Mouse (Mus musculus): ENCODE results near the gene Olfr1364. TPM values are rescaled to one million over a fixed set of nuclear protein-coding genes. Genes with fewer than 3 reads are reported as not detected.

Gene Olfr1364
- polyA plus RNA-seq (2012; rRNA removed): not detected in 2 replicates

GRCm38 (mm10) chr13:21581659-21582058 lies at the start of gene Olfr1364:
TSS of gene Olfr1364 (minus strand) at chr13:21581759.
- Histone ChIP-seq H3K36me3 (ENCODE audit: control insufficient read depth, insufficient read depth, low read length) (no peaks in the 10 kb centered on the region), H3K27me3 (ENCODE audit: control insufficient read depth, insufficient read depth, low read length) (no peaks in the 10 kb centered on the region), H3K27ac (ENCODE audit: control insufficient read depth, insufficient read depth, low read depth, low read length) (no peak within 1 kb of the TSS), H3K4me3 (ENCODE audit: control insufficient read depth, low read depth, low read length) (no peak within 1 kb of the TSS), H3K4me1 (ENCODE audit: control insufficient read depth, insufficient read depth, low read length) (no peaks in the 10 kb centered on the region)
- TF ChIP-seq POLR2A (IDR thresholded peaks at IDR 0.05; ENCODE audit: control insufficient read depth, low read depth, low read length): no peak
- no peak for TF ChIP-seq CTCF (IDR thresholded peaks at IDR 0.05; ENCODE audit: control insufficient read depth, insufficient read depth, insufficient replicate concordance, low read depth, low read length)

GRCm38 (mm10) chr13:21613922-21614321 lies 32.4 kb upstream of the Olfr1364 start, which contains the start of gene Olfr1362:
TSS of gene Olfr1362 (minus strand) at chr13:21614022.
- TF ChIP-seq POLR2A (IDR thresholded peaks at IDR 0.05; ENCODE audit: control insufficient read depth, low read depth, low read length) (no peak), CTCF (IDR thresholded peaks at IDR 0.05; ENCODE audit: control insufficient read depth, insufficient read depth, insufficient replicate concordance, low read depth, low read length) (no peak)
- Histone ChIP-seq H3K4me3 (ENCODE audit: control insufficient read depth, low read depth, low read length) (no peak within 1 kb of the TSS), H3K27me3 (ENCODE audit: control insufficient read depth, insufficient read depth, low read length) (no peaks in the 10 kb centered on the region), H3K36me3 (ENCODE audit: control insufficient read depth, insufficient read depth, low read length) (no peaks in the 10 kb centered on the region), H3K27ac (ENCODE audit: control insufficient read depth, insufficient read depth, low read depth, low read length) (no peak within 1 kb of the TSS), H3K4me1 (ENCODE audit: control insufficient read depth, insufficient read depth, low read length) (no peaks in the 10 kb centered on the region)

GRCm38 (mm10) chr13:21591618-21592017 lies 10.1 kb upstream of the Olfr1364 start:
- H3K4me1 ChIP-seq (ENCODE audit: control insufficient read depth, insufficient read depth, low read length): no peaks in the 10 kb centered on the region
- no peak overlapping the region for H3K4me3 ChIP-seq (ENCODE audit: control insufficient read depth, low read depth, low read length)
- H3K36me3 ChIP-seq (ENCODE audit: control insufficient read depth, insufficient read depth, low read length): no peaks in the 10 kb centered on the region
- no peaks in the 10 kb centered on the region for H3K27me3 ChIP-seq (ENCODE audit: control insufficient read depth, insufficient read depth, low read length)
- TF ChIP-seq POLR2A (IDR thresholded peaks at IDR 0.05; ENCODE audit: control insufficient read depth, low read depth, low read length) (no peak), CTCF (IDR thresholded peaks at IDR 0.05; ENCODE audit: control insufficient read depth, insufficient read depth, insufficient replicate concordance, low read depth, low read length) (no peak)
- H3K27ac ChIP-seq (ENCODE audit: control insufficient read depth, insufficient read depth, low read depth, low read length): no peak overlapping the region

GRCm38 (mm10) chr13:21559793-21560192 lies 21.8 kb downstream of the Olfr1364 start, which contains the start of gene Olfr1535:
TSS of gene Olfr1535 (minus strand) at chr13:21559893.
- Histone ChIP-seq H3K4me1 (ENCODE audit: control insufficient read depth, insufficient read depth, low read length) (no peaks in the 10 kb centered on the region), H3K4me3 (ENCODE audit: control insufficient read depth, low read depth, low read length) (no peak within 1 kb of the TSS), H3K27ac (ENCODE audit: control insufficient read depth, insufficient read depth, low read depth, low read length) (no peak within 1 kb of the TSS), H3K27me3 (ENCODE audit: control insufficient read depth, insufficient read depth, low read length) (no peaks in the 10 kb centered on the region), H3K36me3 (ENCODE audit: control insufficient read depth, insufficient read depth, low read length) (no peaks in the 10 kb centered on the region)
- TF ChIP-seq POLR2A (IDR thresholded peaks at IDR 0.05; ENCODE audit: control insufficient read depth, low read depth, low read length): no peak
- TF ChIP-seq CTCF (IDR thresholded peaks at IDR 0.05; ENCODE audit: control insufficient read depth, insufficient read depth, insufficient replicate concordance, low read depth, low read length): no peak

DNA sequence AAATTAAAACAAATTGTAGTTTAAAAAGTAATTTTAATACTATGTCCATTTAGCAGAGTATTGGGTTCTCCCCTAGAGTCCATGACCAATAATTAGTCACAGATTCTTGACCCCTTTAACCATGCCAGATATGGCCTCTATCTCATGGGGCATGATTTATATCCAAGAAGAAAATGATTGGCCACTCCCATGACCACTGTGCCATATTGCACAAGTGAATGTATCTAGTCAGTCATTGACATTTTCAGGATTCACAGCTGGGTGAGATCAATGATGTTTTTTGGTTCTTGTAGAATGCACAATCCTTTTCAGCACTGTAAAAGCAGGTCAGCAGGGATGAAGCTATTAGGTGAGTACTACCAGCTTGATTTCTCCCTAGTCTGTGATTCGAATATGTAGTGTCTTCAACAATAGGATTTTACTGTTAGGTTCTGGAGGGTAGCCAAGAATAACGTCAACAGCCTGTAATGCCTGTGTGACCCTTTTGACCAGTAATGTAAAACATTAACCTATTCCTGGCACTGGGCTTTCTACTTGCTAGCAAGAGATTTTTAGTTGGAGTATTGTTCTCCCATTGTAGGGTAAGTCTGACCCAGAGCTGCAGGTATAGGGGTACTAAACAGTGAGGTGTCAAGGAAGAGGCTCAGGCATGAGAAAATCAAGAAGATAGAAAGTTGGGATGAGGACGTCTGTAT lies 31.0 kb downstream of the Olfr1364 start:
- TF ChIP-seq CTCF (IDR thresholded peaks at IDR 0.05; ENCODE audit: control insufficient read depth, insufficient read depth, insufficient replicate concordance, low read depth, low read length) (no peak), POLR2A (IDR thresholded peaks at IDR 0.05; ENCODE audit: control insufficient read depth, low read depth, low read length) (no peak)
- H3K27ac ChIP-seq (ENCODE audit: control insufficient read depth, insufficient read depth, low read depth, low read length): no peak overlapping the region
- no peaks in the 10 kb centered on the region for H3K4me1 ChIP-seq (ENCODE audit: control insufficient read depth, insufficient read depth, low read length)
- no peak overlapping the region for H3K4me3 ChIP-seq (ENCODE audit: control insufficient read depth, low read depth, low read length)
- H3K36me3 ChIP-seq (ENCODE audit: control insufficient read depth, insufficient read depth, low read length): no peaks in the 10 kb centered on the region
- no peaks in the 10 kb centered on the region for H3K27me3 ChIP-seq (ENCODE audit: control insufficient read depth, insufficient read depth, low read length)

DNA sequence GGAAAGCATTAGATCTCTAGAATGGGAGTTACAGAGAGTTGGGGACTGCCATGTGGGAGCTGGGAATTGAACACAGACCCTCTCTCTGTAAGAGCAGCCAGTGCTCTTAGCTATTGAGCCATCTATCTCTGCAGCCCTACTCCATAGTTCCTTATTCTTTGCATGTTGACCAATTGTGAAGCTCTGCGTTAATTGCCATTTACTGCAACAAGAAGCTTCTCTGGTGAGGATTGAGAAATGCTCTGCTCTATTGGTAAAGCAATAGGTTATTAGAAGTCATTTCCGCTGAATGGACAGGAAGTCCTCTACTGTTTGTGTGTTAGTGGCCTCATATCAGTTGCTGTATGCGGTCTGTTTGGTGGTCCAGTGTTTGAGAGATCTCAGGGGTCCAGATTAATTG lies 32.1 kb downstream of the Olfr1364 start:
- no peaks in the 10 kb centered on the region for H3K27me3 ChIP-seq (ENCODE audit: control insufficient read depth, insufficient read depth, low read length)
- H3K4me1 ChIP-seq (ENCODE audit: control insufficient read depth, insufficient read depth, low read length): no peaks in the 10 kb centered on the region
- no peak overlapping the region for H3K27ac ChIP-seq (ENCODE audit: control insufficient read depth, insufficient read depth, low read depth, low read length)
- TF ChIP-seq POLR2A (IDR thresholded peaks at IDR 0.05; ENCODE audit: control insufficient read depth, low read depth, low read length) (no peak), CTCF (IDR thresholded peaks at IDR 0.05; ENCODE audit: control insufficient read depth, insufficient read depth, insufficient replicate concordance, low read depth, low read length) (no peak)
- H3K4me3 ChIP-seq (ENCODE audit: control insufficient read depth, low read depth, low read length): no peak overlapping the region
- H3K36me3 ChIP-seq (ENCODE audit: control insufficient read depth, insufficient read depth, low read length): no peaks in the 10 kb centered on the region

GRCm38 (mm10) chr13:21542708-21543107 lies 38.9 kb downstream of the Olfr1364 start, which contains the start of gene Olfr1366:
TSS of gene Olfr1366 (minus strand) at chr13:21542808.
- no peak for TF ChIP-seq CTCF (IDR thresholded peaks at IDR 0.05; ENCODE audit: control insufficient read depth, insufficient read depth, insufficient replicate concordance, low read depth, low read length)
- TF ChIP-seq POLR2A (IDR thresholded peaks at IDR 0.05; ENCODE audit: control insufficient read depth, low read depth, low read length): no peak
- Histone ChIP-seq H3K4me3 (ENCODE audit: control insufficient read depth, low read depth, low read length) (no peak within 1 kb of the TSS), H3K27ac (ENCODE audit: control insufficient read depth, insufficient read depth, low read depth, low read length) (no peak within 1 kb of the TSS), H3K27me3 (ENCODE audit: control insufficient read depth, insufficient read depth, low read length) (no peaks in the 10 kb centered on the region), H3K36me3 (ENCODE audit: control insufficient read depth, insufficient read depth, low read length) (no peaks in the 10 kb centered on the region), H3K4me1 (ENCODE audit: control insufficient read depth, insufficient read depth, low read length) (no peaks in the 10 kb centered on the region)

Measured in testis, adult 2 months (tissue).